ENCODE assay signal across 7 mouse cellular contexts in the genomic region with DNA sequence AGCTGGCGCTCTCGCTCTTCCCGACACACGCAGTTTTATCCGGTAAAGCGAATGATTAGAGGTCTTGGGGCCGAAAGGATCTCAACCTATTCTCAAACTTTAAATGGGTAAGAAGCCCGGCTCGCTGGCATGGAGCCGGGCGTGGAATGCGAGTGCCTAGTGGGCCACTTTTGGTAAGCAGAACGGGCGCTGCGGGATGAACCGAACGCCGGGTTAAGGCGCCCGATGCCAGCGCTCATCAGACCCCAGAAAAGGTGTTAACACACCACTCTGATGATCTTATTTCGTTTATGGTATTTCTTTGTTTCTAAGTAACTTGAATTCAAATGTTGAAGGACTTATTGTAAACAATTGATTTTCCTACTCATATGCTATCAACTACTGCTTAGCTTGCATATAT.
DNase-seq lines count a peak whose midpoint lies in the region; ATAC-seq and TF ChIP-seq lines count a peak whose summit lies in the region.
"Not testable (repeated sequence)": the region's sequence is repeated elsewhere in the genome, so short reads cannot be mapped to it uniquely, and the experiment has no call there.

No protein-coding gene starts in this region.

- not testable (repeated sequence) for H3K27me3 ChIP-seq in kidney, adult 2 months (replicated peaks; ENCODE audit: control insufficient read depth, insufficient read depth, low read length); stomach, postnatal 0 days (ENCODE audit: control insufficient read depth, insufficient read depth, low read length)

- not testable (repeated sequence) for TF ChIP-seq EP300 in stomach, postnatal 0 days (optimal IDR thresholded peaks at IDR 0.05)

- TF ChIP-seq CTCF in kidney, adult 2 months (conservative IDR thresholded peaks at IDR 0.05; ENCODE audit: insufficient read depth, insufficient read length, low read depth, low read length); stomach, postnatal 0 days (IDR thresholded peaks at IDR 0.05; ENCODE audit: low read depth): not testable (repeated sequence)

- not testable (repeated sequence) for H3K4me3 ChIP-seq in kidney, adult 2 months (ENCODE audit: insufficient read depth, low read depth, low read length); stomach, postnatal 0 days (ENCODE audit: low read depth, low read length)

- H3K9me3 ChIP-seq in stomach, postnatal 0 days (ENCODE audit: control insufficient read depth, low read length): not testable (repeated sequence)

- H3K9ac ChIP-seq in stomach, postnatal 0 days (ENCODE audit: low read length): not testable (repeated sequence)

- not testable (repeated sequence) for ATAC-seq in stomach, postnatal 0 days (ENCODE audit: low FRiP score, low TSS enrichment)

- not testable (repeated sequence) for H3K4me1 ChIP-seq in kidney, adult 2 months (ENCODE audit: control insufficient read depth, insufficient read depth, low read length); stomach, postnatal 0 days (replicated peaks; ENCODE audit: control insufficient read depth, insufficient read depth)

- not testable (repeated sequence) for H3K36me3 ChIP-seq in kidney, adult 2 months (ENCODE audit: control insufficient read depth, insufficient read depth, low read length); stomach, postnatal 0 days (ENCODE audit: control insufficient read depth, insufficient read depth, low read length)

- H3K27ac ChIP-seq in kidney, adult 2 months (ENCODE audit: insufficient read depth, low read depth, low read length); stomach, postnatal 0 days (replicated peaks): not testable (repeated sequence)

- WGBS in kidney, adult 2 months: 89% methylated on average over 22 of the region's 22 CpGs
- 88% methylated on average over 22 of the region's 22 CpGs for WGBS in stomach, postnatal 0 days

- peak; percentile 72 for DNase-seq in ZHBTc4 (ENCODE audit: low read depth, low spot score)
- peak; percentile 39 for DNase-seq in cerebellum, adult 8-10 months
- DNase-seq in gastrocnemius, postnatal 10 days: peak; percentile 68
- peak; percentile 12 for DNase-seq in kidney, adult 2 months
- DNase-seq in liver: peak; percentile 67
- peak; percentile 2 for DNase-seq in ovary, adult 18-20 months (ENCODE audit: low spot score)
- peak; percentile 57 for DNase-seq in stomach, postnatal 0 days (ENCODE audit: low spot score)

- not testable (repeated sequence) for TF ChIP-seq POLR2A in kidney, adult 2 months (IDR thresholded peaks at IDR 0.05; ENCODE audit: low read depth, low read length)

- not testable (repeated sequence) for H3K4me2 ChIP-seq in stomach, postnatal 0 days (replicated peaks; ENCODE audit: low read depth)

Comparison
In these comparisons a context has a peak if more than half of its experiments do, and no peak if none do; other contexts are left out.
1. DNase-seq: peak in every context shown above with its lines; median percentile 72 in ZHBTc4; 68 in gastrocnemius, postnatal 10 days; 67 in liver; 57 in stomach, postnatal 0 days; 39 in cerebellum, adult 8-10 months; 12 in kidney, adult 2 months; 2 in ovary, adult 18-20 months.